Mouse (Mus musculus) cerebellum, adult 2 months (tissue): ENCODE data around the gene Ctcf.

Source experiments
- CTCF ChIP-seq: fragments of 200-500 bp; IDR thresholded peaks from 2 replicates; pipeline ENCODE4 v1.5.1; 2011; ENCODE audit warnings: low read depth, mild to moderate bottlenecking, control low read depth, low read length, moderate library complexity, borderline replicate concordance; ENCODE audit not compliant: insufficient read depth
- POLR2A ChIP-seq: fragments of 200-500 bp; IDR thresholded peaks from 2 replicates; pipeline ENCODE4 v1.6.1; 2011; ENCODE audit warnings: low read length, control low read depth, borderline replicate concordance; ENCODE audit not compliant: insufficient read depth

DNA sequence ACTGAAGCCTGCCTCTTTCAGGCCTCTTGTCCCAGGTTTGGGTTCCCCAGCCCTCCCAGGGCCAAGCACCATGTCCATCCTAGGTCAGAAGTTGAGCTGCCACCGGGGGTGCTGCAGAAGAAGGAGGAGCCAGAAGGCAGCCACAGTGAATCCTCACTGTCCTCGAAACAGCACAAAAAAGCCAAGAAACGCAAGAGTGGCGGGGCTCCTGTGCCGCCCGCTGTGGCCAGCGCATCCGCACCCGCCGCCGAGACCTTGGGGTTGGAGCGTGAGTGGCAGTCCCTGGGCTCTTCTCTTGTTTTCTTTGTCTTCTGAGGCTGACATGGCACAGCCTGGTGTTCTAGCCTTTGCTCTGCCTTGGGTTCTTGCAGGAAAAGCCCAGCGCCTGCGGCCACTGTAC lies 72.9 kb downstream of the Ctcf start:
- TF ChIP-seq CTCF (no peak), POLR2A (no peak)
